Mouse (Mus musculus) T-cell, adult 66 days (primary cell): Measurements from ENCODE around the gene Hapln1. TPM values are rescaled to one million over a fixed set of nuclear protein-coding genes. Genes with fewer than 3 reads are reported as not detected.

ENCODE experiments used
- total RNA-seq, 2 experiments: library from RNA; stranded (reverse); gene quantifications; 3 replicates in 1 of 2; 4 replicates in 1 of 2; pipeline ENCODE4 v1.2.4; 2023

The Hapln1 gene
- not detected for total RNA-seq

DNA sequence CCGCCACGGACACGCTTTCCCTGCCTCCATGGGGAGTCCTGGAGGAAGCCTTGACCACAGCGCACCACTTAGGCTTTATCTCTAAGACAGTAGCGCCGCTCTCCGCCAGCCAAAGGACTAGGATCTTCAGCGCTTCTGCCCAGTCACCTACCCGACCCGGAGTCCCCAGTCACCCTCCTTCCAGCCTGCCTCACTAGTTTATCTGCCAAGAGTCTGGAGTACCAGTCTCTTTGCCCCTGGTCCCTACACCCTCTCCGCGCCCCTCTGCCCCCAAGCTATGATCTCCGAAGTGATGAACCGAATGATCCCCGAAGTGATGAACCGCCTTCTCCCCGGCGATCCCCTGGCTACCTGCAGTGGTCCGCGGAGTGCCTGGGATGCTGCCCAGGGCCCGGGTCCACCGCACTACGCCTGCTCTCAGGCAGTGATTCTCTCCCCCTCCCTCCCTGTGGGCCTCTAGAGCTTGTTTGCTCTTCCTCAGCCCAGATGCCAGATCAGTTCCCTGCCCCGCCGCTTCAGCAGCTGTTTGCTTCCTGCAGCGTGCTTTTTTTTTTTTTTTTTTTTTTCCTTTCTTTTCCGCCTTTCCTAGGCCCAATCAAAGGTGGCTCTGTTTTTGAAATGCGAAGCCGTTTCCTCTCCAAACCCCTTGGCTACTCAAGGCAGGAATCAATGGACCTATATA, at the start of gene Hapln1:
Gene Hapln1, plus strand, starts transcription at position 592 of the 682 bp plus-strand sequence.

Other genes starting within 250 kb of the Hapln1 start
- under 1 TPM in 1 of 2 experiments, not detected in 1; 0.06 TPM for gene Vcan, start 202.7 kb downstream of the Hapln1 start, total RNA-seq